Mouse (Mus musculus): ENCODE results near the gene Rfxank. TPM values are rescaled to one million over a fixed set of nuclear protein-coding genes. Genes with fewer than 3 reads are reported as not detected.

Gene Rfxank
- polyA plus RNA-seq, 1 experiment = 10.1 TPM

DNA sequence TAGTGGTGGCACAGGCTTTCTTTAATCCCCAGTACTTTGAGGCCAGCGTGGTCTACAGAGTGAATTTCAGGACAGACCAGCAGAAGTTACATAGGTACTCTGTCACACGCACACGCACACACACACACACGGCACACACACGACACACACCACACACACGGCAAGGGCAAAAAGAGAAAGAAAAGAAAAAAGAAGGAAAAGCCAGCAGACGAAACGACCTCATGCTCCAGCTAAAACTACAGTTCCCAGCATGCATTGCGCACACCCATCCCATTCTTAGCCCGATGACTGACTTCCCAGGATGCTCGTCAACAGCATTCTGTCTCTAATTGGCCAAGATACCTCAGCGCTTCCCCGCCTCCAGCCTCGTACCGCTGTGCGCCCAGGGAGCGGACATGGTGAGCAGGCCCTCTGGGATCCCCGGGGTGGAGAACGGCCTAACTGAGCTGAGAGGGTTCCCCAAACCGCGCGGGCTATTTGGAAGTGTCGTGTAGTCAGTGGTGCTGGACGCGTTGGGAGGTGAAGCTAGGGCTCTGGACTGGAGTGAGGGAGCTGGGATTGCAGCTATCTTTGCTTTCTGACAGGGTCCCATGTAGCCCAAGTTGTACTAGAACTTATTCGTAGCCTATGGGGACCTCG is 33.2 kb upstream of the Rfxank start, which contains the start of gene Tmem161a:
Tmem161a (plus strand) TSS at position 314 of the 639 bp plus-strand sequence.
- TF ChIP-seq CTCF (IDR thresholded peaks at IDR 0.05; ENCODE audit: borderline replicate concordance, insufficient read depth, low read length) = no peak
- TF ChIP-seq POLR2A (IDR thresholded peaks at IDR 0.05; ENCODE audit: low read depth, low read length) = peak; percentile 89
- H3K4me3 ChIP-seq (ENCODE audit: insufficient read depth, low read length) = peak within 1 kb of the TSS; percentile 76
- 0 out of 2 replicates have a peak within 1 kb of the TSS, but pooled peaks have one; percentile 3 for H3K27ac ChIP-seq (ENCODE audit: insufficient read depth, low read length)
- H3K4me1 ChIP-seq (ENCODE audit: control insufficient read depth, insufficient read depth, low read length) = 0 out of 2 replicates have a peak, but pooled peaks cover 3% of the 10 kb centered on the region

DNA sequence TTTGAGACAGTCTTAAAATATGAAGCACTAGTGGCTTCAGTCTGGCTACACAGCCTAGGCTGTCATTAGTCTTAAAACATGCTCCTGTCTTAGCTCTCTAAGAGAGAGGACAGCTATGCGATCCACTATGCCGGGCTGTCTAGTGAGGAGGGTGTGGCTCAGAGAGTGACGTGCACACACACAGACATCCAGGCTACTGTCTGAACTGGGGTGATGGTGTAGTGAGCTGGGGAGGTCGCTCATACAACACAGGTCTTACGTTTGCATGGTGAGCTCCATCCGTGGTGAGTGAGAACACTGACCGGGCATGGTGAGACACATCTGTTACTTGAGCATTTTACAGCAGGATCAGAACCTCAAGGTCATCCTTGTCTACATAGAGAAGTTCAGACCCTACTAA is 32.3 kb upstream of the Rfxank start:
- Histone ChIP-seq H3K4me3 (ENCODE audit: insufficient read depth, low read length) (no peak overlapping the region), H3K27ac (ENCODE audit: insufficient read depth, low read length) (no peak overlapping the region), H3K4me1 (ENCODE audit: control insufficient read depth, insufficient read depth, low read length) (0 out of 2 replicates have a peak, but pooled peaks cover 3% of the 10 kb centered on the region)
- TF ChIP-seq POLR2A (IDR thresholded peaks at IDR 0.05; ENCODE audit: low read depth, low read length) = no peak

DNA sequence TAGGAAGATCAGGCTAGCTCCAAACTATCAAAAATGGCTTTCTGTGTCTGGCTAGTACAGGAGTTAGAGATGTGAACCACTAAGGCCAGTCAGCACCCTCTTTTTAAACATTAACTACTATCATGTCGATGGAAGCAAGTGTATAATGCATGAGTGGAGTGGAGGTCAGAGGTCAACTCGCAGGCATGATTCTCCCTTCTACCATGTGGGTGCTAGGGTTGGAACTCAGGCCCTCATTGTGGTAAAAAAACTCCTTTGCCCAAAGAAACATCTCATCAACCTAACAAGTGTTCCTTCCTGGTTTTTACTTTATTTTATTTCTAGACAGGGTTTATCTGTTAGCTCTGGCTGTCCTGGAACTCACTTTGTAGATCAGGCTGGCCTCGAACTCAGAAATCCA is 31.8 kb upstream of the Rfxank start:
- H3K4me1 ChIP-seq (ENCODE audit: control insufficient read depth, insufficient read depth, low read length) = 0 out of 2 replicates have a peak, but pooled peaks cover 3% of the 10 kb centered on the region
- no peak overlapping the region for H3K4me3 ChIP-seq (ENCODE audit: insufficient read depth, low read length)
- no peak overlapping the region for H3K27ac ChIP-seq (ENCODE audit: insufficient read depth, low read length)
- TF ChIP-seq CTCF (IDR thresholded peaks at IDR 0.05; ENCODE audit: borderline replicate concordance, insufficient read depth, low read length) = no peak
- no peak for TF ChIP-seq POLR2A (IDR thresholded peaks at IDR 0.05; ENCODE audit: low read depth, low read length)

DNA sequence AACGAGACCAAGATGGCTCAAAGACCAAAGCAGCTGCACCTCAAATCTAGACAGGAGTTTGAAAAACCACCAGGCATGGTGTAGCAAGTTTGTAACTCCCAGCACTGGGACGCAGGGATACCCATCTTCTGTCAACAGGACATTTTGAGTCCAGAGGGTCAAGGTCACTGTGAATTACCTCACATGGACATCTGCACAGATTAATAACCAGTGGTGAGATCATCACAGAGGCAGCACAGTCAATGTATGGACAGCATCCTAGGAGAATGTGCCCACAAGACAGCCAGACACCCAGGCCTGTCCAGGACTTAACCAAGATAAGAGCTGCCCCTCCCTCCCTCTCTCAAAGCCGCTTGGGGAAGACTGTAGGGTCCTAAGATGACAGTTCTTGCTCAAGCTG is 31.2 kb upstream of the Rfxank start:
- 0 out of 2 replicates have a peak, but pooled peaks cover 3% of the 10 kb centered on the region for H3K4me1 ChIP-seq (ENCODE audit: control insufficient read depth, insufficient read depth, low read length)
- no peak for TF ChIP-seq CTCF (IDR thresholded peaks at IDR 0.05; ENCODE audit: borderline replicate concordance, insufficient read depth, low read length)
- no peak for TF ChIP-seq POLR2A (IDR thresholded peaks at IDR 0.05; ENCODE audit: low read depth, low read length)
- no peak overlapping the region for H3K4me3 ChIP-seq (ENCODE audit: insufficient read depth, low read length)
- H3K27ac ChIP-seq (ENCODE audit: insufficient read depth, low read length) = no peak overlapping the region

DNA sequence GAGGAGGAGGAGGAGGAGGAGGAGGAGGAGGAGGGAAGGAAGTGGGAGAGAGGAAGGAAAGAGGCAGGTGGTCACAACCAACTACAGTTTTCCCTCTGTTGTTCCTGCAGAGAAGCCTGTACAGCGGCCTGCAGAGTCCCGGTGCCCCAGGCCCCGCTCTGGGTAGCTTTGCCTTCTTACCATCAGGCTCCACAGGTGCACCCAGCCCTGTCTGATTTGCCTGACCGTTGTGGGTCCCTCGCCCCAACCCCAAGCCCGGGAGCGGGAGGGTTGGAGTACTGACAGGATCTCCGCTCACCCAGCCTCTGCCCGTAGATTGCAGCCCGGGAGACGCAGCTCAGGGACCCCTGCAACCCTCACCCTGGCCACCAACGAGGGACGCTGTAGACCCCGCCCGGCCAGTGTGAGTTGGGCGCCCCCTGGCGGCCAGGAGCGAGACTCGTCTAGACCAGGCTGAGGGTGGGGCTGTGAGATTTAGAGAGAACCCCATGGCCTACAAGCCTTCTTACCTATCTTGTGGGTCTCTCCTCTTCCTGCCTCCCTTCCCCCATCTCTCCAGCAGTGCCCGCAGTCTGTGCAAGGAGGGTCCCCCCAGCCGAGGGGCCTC is 27.7 kb upstream of the Rfxank start:
- Histone ChIP-seq H3K4me3 (ENCODE audit: insufficient read depth, low read length) (no peak overlapping the region), H3K27ac (ENCODE audit: insufficient read depth, low read length) (no peak overlapping the region), H3K4me1 (ENCODE audit: control insufficient read depth, insufficient read depth, low read length) (no peaks in the 10 kb centered on the region)
- peak; percentile 78 for TF ChIP-seq CTCF (IDR thresholded peaks at IDR 0.05; ENCODE audit: borderline replicate concordance, insufficient read depth, low read length)
- no peak for TF ChIP-seq POLR2A (IDR thresholded peaks at IDR 0.05; ENCODE audit: low read depth, low read length)

DNA sequence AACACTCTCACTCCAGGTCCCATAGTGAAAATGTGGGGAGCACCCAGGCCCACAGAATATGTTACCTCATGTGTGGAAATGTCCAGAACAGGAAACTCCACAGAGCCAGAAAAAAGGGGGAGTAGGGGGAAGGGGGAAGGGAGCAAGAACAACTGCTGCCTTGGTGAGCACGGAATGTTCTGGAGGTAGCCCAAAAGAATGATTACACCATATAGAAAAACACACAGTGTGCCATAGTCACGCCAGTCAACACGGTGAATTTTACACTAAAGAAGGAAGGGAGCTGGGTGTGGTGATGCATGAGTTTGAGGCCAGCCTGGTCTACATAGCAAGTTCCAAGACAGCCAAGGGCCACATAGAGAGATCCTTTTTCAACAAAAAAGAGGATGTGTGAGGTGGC is 24.4 kb upstream of the Rfxank start:
- TF ChIP-seq POLR2A (IDR thresholded peaks at IDR 0.05; ENCODE audit: low read depth, low read length) (no peak), CTCF (IDR thresholded peaks at IDR 0.05; ENCODE audit: borderline replicate concordance, insufficient read depth, low read length) (no peak)
- no peak overlapping the region for H3K27ac ChIP-seq (ENCODE audit: insufficient read depth, low read length)
- H3K4me1 ChIP-seq (ENCODE audit: control insufficient read depth, insufficient read depth, low read length) = no peaks in the 10 kb centered on the region
- no peak overlapping the region for H3K4me3 ChIP-seq (ENCODE audit: insufficient read depth, low read length)

DNA sequence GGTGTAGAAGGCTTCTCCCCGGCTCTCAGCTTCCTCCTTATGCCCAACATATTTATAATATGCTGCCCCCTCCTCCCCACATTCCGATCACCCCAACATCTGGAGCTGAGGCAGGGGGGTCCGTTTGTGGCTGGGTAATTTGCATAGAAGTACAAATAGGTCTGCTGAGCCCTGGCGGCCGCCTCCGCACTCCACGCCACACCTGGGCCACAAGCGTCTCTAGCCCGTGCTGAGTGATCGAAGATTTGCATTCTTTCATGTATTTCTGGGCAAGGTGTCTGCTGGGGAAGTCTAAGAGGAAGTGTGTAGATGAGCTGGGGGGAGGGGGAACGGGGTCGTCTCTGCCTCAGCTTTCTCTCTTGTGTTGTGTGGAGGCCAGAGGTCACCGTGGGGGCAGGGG is 21.1 kb upstream of the Rfxank start:
- no peak overlapping the region for H3K4me3 ChIP-seq (ENCODE audit: insufficient read depth, low read length)
- no peaks in the 10 kb centered on the region for H3K4me1 ChIP-seq (ENCODE audit: control insufficient read depth, insufficient read depth, low read length)
- no peak for TF ChIP-seq CTCF (IDR thresholded peaks at IDR 0.05; ENCODE audit: borderline replicate concordance, insufficient read depth, low read length)
- no peak for TF ChIP-seq POLR2A (IDR thresholded peaks at IDR 0.05; ENCODE audit: low read depth, low read length)
- no peak overlapping the region for H3K27ac ChIP-seq (ENCODE audit: insufficient read depth, low read length)

DNA sequence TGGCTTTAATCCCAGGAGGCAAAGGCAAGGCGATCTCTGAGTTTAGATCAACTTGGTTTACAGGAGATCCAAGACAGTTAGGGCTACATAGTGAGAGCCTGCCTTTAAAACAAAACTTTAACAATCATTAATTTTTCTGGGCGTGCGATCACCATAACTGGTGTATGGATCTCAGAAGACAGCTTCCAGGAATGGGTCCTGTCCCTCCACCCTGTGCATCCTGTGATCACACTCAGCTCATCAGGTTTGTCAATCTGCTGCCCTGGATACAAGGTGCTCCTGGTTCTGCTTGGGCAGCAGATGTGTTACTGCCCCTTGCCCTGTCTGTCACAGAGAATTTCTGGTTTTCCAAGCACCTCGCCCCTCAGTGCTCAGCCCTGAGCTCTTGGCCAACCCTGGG is 20.3 kb upstream of the Rfxank start:
- no peak for TF ChIP-seq POLR2A (IDR thresholded peaks at IDR 0.05; ENCODE audit: low read depth, low read length)
- no peak for TF ChIP-seq CTCF (IDR thresholded peaks at IDR 0.05; ENCODE audit: borderline replicate concordance, insufficient read depth, low read length)
- H3K4me1 ChIP-seq (ENCODE audit: control insufficient read depth, insufficient read depth, low read length) = no peaks in the 10 kb centered on the region
- no peak overlapping the region for H3K4me3 ChIP-seq (ENCODE audit: insufficient read depth, low read length)
- H3K27ac ChIP-seq (ENCODE audit: insufficient read depth, low read length) = no peak overlapping the region

DNA sequence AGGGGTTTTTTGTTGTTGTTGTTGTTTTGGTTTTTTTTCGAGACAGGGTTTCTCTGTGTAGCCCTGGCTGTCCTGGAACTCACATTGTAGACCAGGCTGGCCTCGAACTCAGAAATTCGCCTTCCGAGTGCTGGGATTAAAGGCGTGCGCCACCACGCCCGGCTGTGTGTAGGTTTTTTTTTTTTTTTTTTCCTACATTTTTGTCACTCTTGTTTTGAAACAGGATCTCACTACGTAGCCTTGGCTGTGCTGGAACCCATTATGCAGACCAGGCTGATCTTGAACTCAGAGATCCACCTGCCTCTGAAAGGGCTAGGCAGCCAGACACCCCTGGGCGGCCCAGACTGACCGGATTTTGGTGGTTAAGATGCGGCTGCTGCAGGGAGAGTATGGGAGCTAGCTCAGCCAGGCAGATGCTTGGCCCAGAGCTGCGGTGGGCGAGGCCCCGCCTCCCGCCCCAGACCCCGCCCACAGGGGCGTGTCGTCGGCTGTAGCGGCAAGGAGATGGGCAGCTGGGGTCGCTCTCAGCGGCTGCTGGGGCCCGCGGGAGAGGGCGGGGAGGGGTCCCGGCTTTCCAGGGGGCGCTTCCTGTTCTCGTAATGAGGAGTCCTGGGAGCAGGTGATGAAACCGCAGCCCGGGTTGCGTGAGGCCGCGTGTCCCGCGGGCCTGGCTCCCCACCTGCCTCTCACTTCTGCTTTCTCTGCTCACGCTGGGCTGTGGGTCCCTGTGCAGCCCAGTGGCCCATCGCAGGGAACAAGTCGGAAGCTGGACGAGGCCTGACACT is 19.3 kb upstream of the Rfxank start:
- H3K4me3 ChIP-seq (ENCODE audit: insufficient read depth, low read length) = peak overlapping the region; percentile 27; the same call in 1 of the 2 replicates
- H3K4me1 ChIP-seq (ENCODE audit: control insufficient read depth, insufficient read depth, low read length) = no peaks in the 10 kb centered on the region
- no peak for TF ChIP-seq POLR2A (IDR thresholded peaks at IDR 0.05; ENCODE audit: low read depth, low read length)
- TF ChIP-seq CTCF (IDR thresholded peaks at IDR 0.05; ENCODE audit: borderline replicate concordance, insufficient read depth, low read length) = no peak
- no peak overlapping the region for H3K27ac ChIP-seq (ENCODE audit: insufficient read depth, low read length)

Data from embryonic fibroblast, embryonic 13.5 days (primary cell).